Mouse (Mus musculus) granulocyte monocyte progenitor cell, adult 5-6 weeks (primary cell): ENCODE measurements at regions not wholly inside any gene's neighbourhood (a gene's known extent, or its start where the extent isn't known, plus 50 kb on each side); places are given as distances from the start of the nearest gene placed in this dataset.

ENCODE experiments used
- ATAC-seq: replicated peaks from 2 replicates; pipeline ENCODE4 v1.8.0; 2016; ENCODE audit warnings: mild to moderate bottlenecking, moderate TSS enrichment, inconsistent platforms; ENCODE audit not compliant: poor library complexity, severe bottlenecking

- no peak for ATAC-seq
These were observed 343.8 kb upstream of the Fam241a start for GRCm38 (mm10) chr3:128239813-128240421.

GRCm38 (mm10) chr3:128230390-128230789 lies 334.3 kb upstream of the Fam241a start:
- no peak for ATAC-seq

GRCm38 (mm10) chr3:128226930-128227585 lies 330.9 kb upstream of the Fam241a start:
- no peak for ATAC-seq

- ATAC-seq = no peak
These were observed 330.4 kb upstream of the Fam241a start for GRCm38 (mm10) chr3:128226503-128226902.

- no peak for ATAC-seq
These were observed 326.2 kb upstream of the Fam241a start for GRCm38 (mm10) chr3:128222344-128222743.

GRCm38 (mm10) chr3:128221625-128222024 lies 325.5 kb upstream of the Fam241a start:
- no peak for ATAC-seq

GRCm38 (mm10) chr3:128220776-128221550 lies 324.8 kb upstream of the Fam241a start:
- no peak for ATAC-seq

- ATAC-seq = no peak
These were observed 321.8 kb upstream of the Fam241a start for GRCm38 (mm10) chr3:128217765-128218415.

GRCm38 (mm10) chr3:128212256-128212655 lies 316.1 kb upstream of the Fam241a start:
- no peak for ATAC-seq

GRCm38 (mm10) chr3:128210591-128210990 lies 314.5 kb upstream of the Fam241a start:
- ATAC-seq = no peak

- no peak for ATAC-seq
These were observed 310.8 kb upstream of the Fam241a start for GRCm38 (mm10) chr3:128206948-128207347.

GRCm38 (mm10) chr3:128206483-128206882 lies 310.4 kb upstream of the Fam241a start:
- ATAC-seq = no peak

GRCm38 (mm10) chr3:128200574-128201235 lies 304.6 kb upstream of the Fam241a start:
- no peak for ATAC-seq

- ATAC-seq = no peak
These were observed 303.3 kb upstream of the Fam241a start for GRCm38 (mm10) chr3:128199466-128199865.

GRCm38 (mm10) chr3:128192046-128192800 lies 296.1 kb upstream of the Fam241a start:
- no peak for ATAC-seq

- ATAC-seq = no peak
These were observed 291.4 kb upstream of the Fam241a start for GRCm38 (mm10) chr3:128187330-128188044.

- no peak for ATAC-seq
These were observed 290.2 kb upstream of the Fam241a start for GRCm38 (mm10) chr3:128186278-128186677.

- no peak for ATAC-seq
These were observed 285.2 kb upstream of the Fam241a start for GRCm38 (mm10) chr3:128181221-128181908.
